Mouse (Mus musculus) layer of hippocampus, adult 8-10 months (tissue): Measurements from ENCODE around the gene D5Ertd579e. TPM values are rescaled to one million over a fixed set of nuclear protein-coding genes. Genes with fewer than 3 reads are reported as not detected.

Experiments
- DNase-seq, 2 experiments: peaks; one replicate each; pipeline ENCODE4 v3.0.0; 2022; ENCODE audit warnings: low spot score in 2 of 2
- total RNA-seq, 4 experiments: library from RNA; stranded (reverse); gene quantifications; 2 replicates each; pipeline ENCODE4 v1.2.4; 2022

Gene D5Ertd579e
- 100 to 1,000 TPM in 1 of 4 experiments, 10 to 100 TPM in 3; 92.0 to 121 (median 95.2) TPM for total RNA-seq

GRCm38 (mm10) chr5:36695461-36696231 lies at the start of gene D5Ertd579e:
Gene D5Ertd579e, minus strand, starts transcription at chr5:36696024.
- DNase-seq: peak; percentile 88 to 96

GRCm38 (mm10) chr5:36742126-36742848 lies 46.5 kb upstream of the D5Ertd579e start:
- peak; percentile 60 to 87 for DNase-seq

GRCm38 (mm10) chr5:36739829-36740228 lies 44.0 kb upstream of the D5Ertd579e start:
- DNase-seq: no peak

GRCm38 (mm10) chr5:36738799-36739615 lies 43.2 kb upstream of the D5Ertd579e start:
- peak; percentile 74 to 89 for DNase-seq

GRCm38 (mm10) chr5:36737765-36738164 lies 41.9 kb upstream of the D5Ertd579e start:
- no peak for DNase-seq

- no peak for DNase-seq
Measured at GRCm38 (mm10) chr5:36736009-36736408, 40.2 kb upstream of the D5Ertd579e start.

GRCm38 (mm10) chr5:36735106-36735505 lies 39.3 kb upstream of the D5Ertd579e start:
- DNase-seq: no peak

GRCm38 (mm10) chr5:36733405-36733804 lies 37.6 kb upstream of the D5Ertd579e start:
- DNase-seq: no peak

GRCm38 (mm10) chr5:36731901-36732652 lies 36.3 kb upstream of the D5Ertd579e start:
- no peak for DNase-seq

GRCm38 (mm10) chr5:36730689-36731088 lies 34.9 kb upstream of the D5Ertd579e start:
- DNase-seq: no peak

- no peak for DNase-seq
Measured at GRCm38 (mm10) chr5:36729923-36730322, 34.1 kb upstream of the D5Ertd579e start.

- no peak for DNase-seq
Measured at GRCm38 (mm10) chr5:36729086-36729473, 33.3 kb upstream of the D5Ertd579e start.

- DNase-seq: no peak
Measured at GRCm38 (mm10) chr5:36728403-36729085, 32.7 kb upstream of the D5Ertd579e start.

- no peak for DNase-seq
Measured at GRCm38 (mm10) chr5:36727776-36728175, 32.0 kb upstream of the D5Ertd579e start.

- no peak for DNase-seq
Measured at GRCm38 (mm10) chr5:36727136-36727535, 31.3 kb upstream of the D5Ertd579e start.

GRCm38 (mm10) chr5:36726387-36726801 lies 30.6 kb upstream of the D5Ertd579e start:
- no peak for DNase-seq

GRCm38 (mm10) chr5:36725861-36726260 lies 30.0 kb upstream of the D5Ertd579e start:
- no peak for DNase-seq

GRCm38 (mm10) chr5:36724274-36724673 lies 28.4 kb upstream of the D5Ertd579e start:
- no peak for DNase-seq

- DNase-seq: no peak
Measured at GRCm38 (mm10) chr5:36723356-36723755, 27.5 kb upstream of the D5Ertd579e start.

- no peak for DNase-seq
Measured at GRCm38 (mm10) chr5:36722415-36722856, 26.6 kb upstream of the D5Ertd579e start.
